ENCODE assay signal across 19 mouse cellular contexts in genomic region chr1:191543747-191544146, GRCm38 (mm10).
"Had no signal": no experiment of that assay in that cellular context is flagged by ENCODE, and none has a peak within 500 bp of the region (broad histone marks: within the 10 kb centered on the region; RNA-seq: fewer than 3 reads in every experiment).

No protein-coding gene starts in this region.

- H3K27ac ChIP-seq: kidney, embryonic 15.5 days; left cerebral cortex, adult 2 months; liver, embryonic 14.5 days; lung, embryonic 15.5 days; midbrain, embryonic 12.5 days; midbrain, embryonic 15.5 days; neural tube, embryonic 12.5 days; neural tube, embryonic 15.5 days; stomach, embryonic 15.5 days had no signal

- ATAC-seq: midbrain, embryonic 15.5 days had no signal

- H3K4me3 ChIP-seq: kidney, embryonic 15.5 days; left cerebral cortex, adult 2 months; lung, embryonic 15.5 days; midbrain, embryonic 12.5 days; midbrain, embryonic 15.5 days; neural tube, embryonic 12.5 days; neural tube, embryonic 15.5 days; stomach, embryonic 15.5 days had no signal

- H3K36me3 ChIP-seq: midbrain, embryonic 15.5 days; neural tube, embryonic 15.5 days had no signal

- H3K27me3 ChIP-seq: kidney, embryonic 15.5 days; lung, embryonic 15.5 days; midbrain, embryonic 12.5 days; midbrain, embryonic 15.5 days; neural tube, embryonic 12.5 days; neural tube, embryonic 15.5 days; stomach, embryonic 15.5 days had no signal

- H3K9me3 ChIP-seq: kidney, embryonic 15.5 days; lung, embryonic 15.5 days; midbrain, embryonic 12.5 days; midbrain, embryonic 15.5 days; neural tube, embryonic 12.5 days; neural tube, embryonic 15.5 days; stomach, embryonic 15.5 days had no signal

- DNase-seq: kidney, adult 8-10 months; kidney, postnatal 10 days; kidney, postnatal 36 days; layer of hippocampus, postnatal 36 days; lung, adult 18-20 months; lung, postnatal 10 days; lung, postnatal 36 days; right cerebral cortex, postnatal 25 days; spleen, adult 18-20 months; thymus, postnatal 36 days had no signal

- H3K4me1 ChIP-seq: kidney, embryonic 15.5 days; lung, embryonic 15.5 days; midbrain, embryonic 12.5 days; midbrain, embryonic 15.5 days; neural tube, embryonic 12.5 days; neural tube, embryonic 15.5 days; stomach, embryonic 15.5 days had no signal

- H3K9ac ChIP-seq: kidney, embryonic 15.5 days; liver, embryonic 14.5 days; lung, embryonic 15.5 days; midbrain, embryonic 12.5 days; midbrain, embryonic 15.5 days; neural tube, embryonic 12.5 days; neural tube, embryonic 15.5 days; stomach, embryonic 15.5 days had no signal

- H3K4me2 ChIP-seq: kidney, embryonic 15.5 days; lung, embryonic 15.5 days; midbrain, embryonic 12.5 days; midbrain, embryonic 15.5 days; neural tube, embryonic 12.5 days; neural tube, embryonic 15.5 days; stomach, embryonic 15.5 days had no signal
